Mouse (Mus musculus) stomach, postnatal 0 days (tissue): Measurements from ENCODE around the gene Zfp148.

Experiments used
- CTCF ChIP-seq: IDR thresholded peaks from 2 replicates; pipeline ENCODE4 v1.5.1; 2016; ENCODE audit warnings: antibody characterized with exemption, low read depth, mild to moderate bottlenecking, moderate library complexity
- EP300 ChIP-seq: optimal IDR thresholded peaks from 2 replicates; pipeline ENCODE3; 2016; ENCODE audit warnings: antibody characterized with exemption

DNA sequence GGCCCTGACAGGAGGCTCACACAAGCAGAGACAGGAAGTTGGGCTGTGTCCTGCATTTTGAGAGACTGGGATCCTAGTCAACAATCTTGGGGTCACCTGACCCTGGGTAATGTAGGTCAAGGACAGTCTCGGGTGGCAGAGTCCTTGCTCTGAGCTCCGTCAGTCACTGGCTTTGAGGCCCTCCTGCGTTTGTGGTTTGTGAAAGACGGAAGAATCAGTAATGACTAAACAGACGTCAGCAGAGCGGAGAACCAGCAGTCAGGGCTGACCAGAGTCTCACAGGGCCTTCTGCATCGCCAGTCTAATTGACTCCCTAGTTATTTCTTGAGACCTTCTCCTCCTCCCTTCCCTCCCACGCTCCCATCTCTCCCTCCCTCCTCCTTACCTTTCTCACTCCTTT lies 150.5 kb downstream of the Zfp148 start:
- TF ChIP-seq EP300, result no peak
- no peak for TF ChIP-seq CTCF
